Mouse (Mus musculus): ENCODE measurements around the gene Dnajc13.

- TF ChIP-seq POLR2A (IDR thresholded peaks at IDR 0.05; ENCODE audit: borderline replicate concordance, extremely low read depth, low read depth, low read length): no peak
- TF ChIP-seq CTCF (IDR thresholded peaks at IDR 0.05; ENCODE audit: insufficient read depth, low read length): no peak
Observed at GRCm38 (mm10) chr9:104272057-104272456, 9.3 kb upstream of the Dnajc13 start.
